Mouse (Mus musculus): ENCODE measurements around the gene Card19.

Card19 gene

GRCm38 (mm10) chr13:49225633-49226032, 9.8 kb upstream of the Card19 start:
- no peak for DNase-seq (ENCODE audit: low read depth, low spot score)

GRCm38 (mm10) chr13:49225159-49225558, 9.3 kb upstream of the Card19 start:
- no peak for DNase-seq (ENCODE audit: low read depth, low spot score)

GRCm38 (mm10) chr13:49224729-49225128, 8.9 kb upstream of the Card19 start:
- no peak for DNase-seq (ENCODE audit: low read depth, low spot score)

GRCm38 (mm10) chr13:49224314-49224713, 8.5 kb upstream of the Card19 start:
- DNase-seq (ENCODE audit: low read depth, low spot score): no peak

GRCm38 (mm10) chr13:49220912-49221311, 5.1 kb upstream of the Card19 start:
- DNase-seq (ENCODE audit: low read depth, low spot score): no peak

- no peak for DNase-seq (ENCODE audit: low read depth, low spot score)
Observed at GRCm38 (mm10) chr13:49219367-49219766, 3.5 kb upstream of the Card19 start.

GRCm38 (mm10) chr13:49218651-49219050, 2.8 kb upstream of the Card19 start:
- no peak for DNase-seq (ENCODE audit: low read depth, low spot score)

GRCm38 (mm10) chr13:49216808-49217561, 1.1 kb upstream of the Card19 start:
- no peak for DNase-seq (ENCODE audit: low read depth, low spot score)

GRCm38 (mm10) chr13:49216220-49216552, 349 bp upstream of the Card19 start:
- DNase-seq (ENCODE audit: low read depth, low spot score): no peak

GRCm38 (mm10) chr13:49215128-49215503, 721 bp downstream of the Card19 start:
- DNase-seq (ENCODE audit: low read depth, low spot score): no peak

GRCm38 (mm10) chr13:49214454-49214853, 1.4 kb downstream of the Card19 start:
- no peak for DNase-seq (ENCODE audit: low read depth, low spot score)

- DNase-seq (ENCODE audit: low read depth, low spot score): no peak
Observed at GRCm38 (mm10) chr13:49213531-49213932, 2.3 kb downstream of the Card19 start.

- DNase-seq (ENCODE audit: low read depth, low spot score): no peak
Observed at GRCm38 (mm10) chr13:49212711-49213500, 2.9 kb downstream of the Card19 start.

- no peak for DNase-seq (ENCODE audit: low read depth, low spot score)
Observed at GRCm38 (mm10) chr13:49209306-49209705, 6.5 kb downstream of the Card19 start.

- no peak for DNase-seq (ENCODE audit: low read depth, low spot score)
Observed at GRCm38 (mm10) chr13:49206341-49206740, 9.5 kb downstream of the Card19 start.

GRCm38 (mm10) chr13:49205381-49205998, 10.3 kb downstream of the Card19 start:
- peak; percentile 50 for DNase-seq (ENCODE audit: low read depth, low spot score)

- no peak for DNase-seq (ENCODE audit: low read depth, low spot score)
Observed at GRCm38 (mm10) chr13:49202556-49202955, 13.3 kb downstream of the Card19 start.

- no peak for DNase-seq (ENCODE audit: low read depth, low spot score)
Observed at GRCm38 (mm10) chr13:49200688-49201087, 15.1 kb downstream of the Card19 start.

GRCm38 (mm10) chr13:49199891-49200290, 15.9 kb downstream of the Card19 start:
- DNase-seq (ENCODE audit: low read depth, low spot score): no peak

GRCm38 (mm10) chr13:49198734-49199133, 17.1 kb downstream of the Card19 start:
- no peak for DNase-seq (ENCODE audit: low read depth, low spot score)

- no peak for DNase-seq (ENCODE audit: low read depth, low spot score)
Observed at GRCm38 (mm10) chr13:49196766-49197165, 19.1 kb downstream of the Card19 start.

- no peak for DNase-seq (ENCODE audit: low read depth, low spot score)
Observed at GRCm38 (mm10) chr13:49196211-49196610, 19.6 kb downstream of the Card19 start.

GRCm38 (mm10) chr13:49195651-49196050, 20.2 kb downstream of the Card19 start:
- no peak for DNase-seq (ENCODE audit: low read depth, low spot score)

Data from telencephalon, adult 2 months (tissue).